Mouse (Mus musculus) testis, adult 2 months (tissue): ENCODE data around the gene Casc3.

ENCODE experiments used
- CTCF ChIP-seq: fragments of 200-500 bp; IDR thresholded peaks from 2 replicates; pipeline ENCODE4 v1.5.1; 2012; ENCODE audit warnings: low read depth, mild to moderate bottlenecking, inconsistent platforms, low read length, moderate library complexity; ENCODE audit not compliant: control insufficient read depth, insufficient read depth, insufficient replicate concordance
- POLR2A ChIP-seq: fragments of 200-500 bp; IDR thresholded peaks from 2 replicates; pipeline ENCODE4 v1.6.1; 2012; ENCODE audit warnings: low read depth, mild to moderate bottlenecking, inconsistent platforms, low read length, moderate library complexity; ENCODE audit not compliant: control insufficient read depth

DNA sequence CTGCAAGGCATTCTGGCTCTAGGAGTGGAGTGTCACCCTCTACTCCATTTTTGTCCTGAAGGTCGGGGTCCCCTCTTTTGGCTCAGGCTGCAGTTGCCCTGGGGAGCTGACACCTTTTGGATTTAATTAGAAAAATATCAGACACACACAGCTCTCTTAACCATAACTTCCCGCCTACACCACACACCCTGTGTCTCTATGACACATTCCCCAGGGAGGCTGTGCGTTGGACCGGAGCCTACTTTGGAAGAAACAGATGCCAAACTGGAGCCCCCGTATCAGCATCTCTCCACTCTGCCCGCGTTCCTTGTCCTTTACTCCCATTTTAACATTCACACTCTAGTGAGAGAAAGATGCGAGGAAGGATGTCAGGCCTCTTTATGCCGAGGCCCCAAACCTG lies 33.8 kb downstream of the Casc3 start:
- no peak for TF ChIP-seq POLR2A
- TF ChIP-seq CTCF, result no peak
